Mouse (Mus musculus): ENCODE data around the gene Mtmr14. TPM values are rescaled to one million over a fixed set of nuclear protein-coding genes. Genes with fewer than 3 reads are reported as not detected.
A peak's percentile ranks its signal among the peaks of the same experiment; 100 is the strongest.

Mtmr14 gene
- polyA plus RNA-seq, 1 experiment from 2014 or later = 26.7 TPM

DNA sequence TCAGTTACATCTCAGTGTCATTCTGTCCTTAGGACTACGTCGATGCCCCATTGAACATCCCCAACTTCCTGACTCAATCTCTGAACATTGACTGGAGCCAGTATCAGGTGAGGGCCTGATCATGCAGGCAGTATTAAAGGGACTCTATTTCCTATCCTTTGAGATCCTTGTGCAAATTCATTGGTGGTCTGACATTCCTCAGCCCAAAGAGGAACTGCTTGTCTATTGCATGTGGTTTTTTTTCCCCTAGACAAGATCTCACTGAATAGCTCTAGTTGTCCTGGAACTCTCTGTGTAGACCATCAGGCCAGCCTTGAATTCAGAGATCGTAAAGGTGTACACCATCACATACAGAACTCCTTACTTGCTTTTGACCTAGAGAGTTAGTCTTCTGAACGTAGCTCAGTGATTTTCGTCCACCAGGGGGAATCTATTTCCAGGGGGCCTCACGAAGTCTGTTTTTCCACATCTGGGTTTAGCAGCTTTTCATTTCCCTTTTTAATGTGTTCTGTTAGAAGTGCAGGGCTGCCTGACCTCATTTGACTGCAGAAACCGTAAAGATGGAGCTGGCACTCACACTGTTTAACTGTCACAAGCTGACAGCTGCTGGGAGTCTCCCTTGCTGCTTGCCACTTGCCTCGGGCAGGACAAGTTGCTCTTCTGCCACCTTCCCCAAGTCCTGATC lies 23.7 kb downstream of the Mtmr14 start:
- WGBS = 85% methylated on average over 8 of the region's 8 CpGs
- Histone ChIP-seq H3K4me2 (ENCODE audit: low read length) (no peak overlapping the region), H3K4me3 (ENCODE audit: control insufficient read depth in 1 of 2, insufficient read depth in 1 of 2, low read depth in 1 of 2, low read length in 2 of 2) (no peak overlapping the region), H3K27ac (replicated peaks in 1 of 2; ENCODE audit: control insufficient read depth in 1 of 2, insufficient read depth in 1 of 2, low read depth in 2 of 2, low read length in 2 of 2) (no peak overlapping the region), H3K9ac (ENCODE audit: low read length) (peak overlapping the region; percentile 34; the same call in 1 of the 2 replicates), H3K36me3 (ENCODE audit: control insufficient read depth, insufficient read depth, low read length) (peaks cover 89% of the 10 kb centered on the region), H3K4me1 (ENCODE audit: control insufficient read depth in 2 of 2, insufficient read depth in 2 of 2, low read length in 2 of 2) (no peaks in the 10 kb centered on the region), H3K9me3 (ENCODE audit: control insufficient read depth, low read length) (no peaks in the 10 kb centered on the region), H3K27me3 (ENCODE audit: control insufficient read depth, insufficient read depth, low read length) (no peaks in the 10 kb centered on the region)
- no peak for ATAC-seq (ENCODE audit: insufficient number of reproducible peaks, insufficient read depth, low FRiP score, low read depth)

DNA sequence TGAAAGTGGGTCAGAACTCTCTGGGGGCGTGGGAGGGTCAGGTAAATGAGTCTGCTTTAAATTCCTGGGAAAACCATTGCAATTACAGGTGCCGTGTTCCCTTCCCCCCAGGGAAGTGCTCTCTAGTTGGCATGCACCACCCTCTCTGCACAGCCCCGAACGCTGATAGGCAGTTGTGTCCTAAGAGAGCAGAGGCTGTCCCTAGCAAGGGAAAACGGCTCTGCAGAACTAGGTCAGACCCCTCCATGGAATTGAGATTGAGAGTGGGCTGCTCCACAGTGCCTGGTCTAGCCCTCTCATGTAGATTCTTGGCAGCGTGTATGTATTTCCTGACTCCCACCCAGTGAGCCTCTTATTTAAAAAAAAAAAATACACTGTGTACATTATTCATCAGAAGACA lies 25.9 kb downstream of the Mtmr14 start:
- Histone ChIP-seq H3K9ac (ENCODE audit: low read length) (no peak overlapping the region), H3K4me1 (ENCODE audit: control insufficient read depth in 2 of 2, insufficient read depth in 2 of 2, low read length in 2 of 2) (no peaks in the 10 kb centered on the region; a peak in 1 of 4 replicates), H3K4me2 (ENCODE audit: low read length) (no peak overlapping the region), H3K9me3 (ENCODE audit: control insufficient read depth, low read length) (no peaks in the 10 kb centered on the region), H3K27ac (replicated peaks in 1 of 2; ENCODE audit: control insufficient read depth in 1 of 2, insufficient read depth in 1 of 2, low read depth in 2 of 2, low read length in 2 of 2) (no peak overlapping the region), H3K27me3 (ENCODE audit: control insufficient read depth, insufficient read depth, low read length) (no peaks in the 10 kb centered on the region), H3K36me3 (ENCODE audit: control insufficient read depth, insufficient read depth, low read length) (peaks cover 91% of the 10 kb centered on the region), H3K4me3 (ENCODE audit: control insufficient read depth in 1 of 2, insufficient read depth in 1 of 2, low read depth in 1 of 2, low read length in 2 of 2) (no peak overlapping the region)
- 85% methylated on average over 6 of the region's 6 CpGs for WGBS
- ATAC-seq (ENCODE audit: insufficient number of reproducible peaks, insufficient read depth, low FRiP score, low read depth) = no peak

DNA sequence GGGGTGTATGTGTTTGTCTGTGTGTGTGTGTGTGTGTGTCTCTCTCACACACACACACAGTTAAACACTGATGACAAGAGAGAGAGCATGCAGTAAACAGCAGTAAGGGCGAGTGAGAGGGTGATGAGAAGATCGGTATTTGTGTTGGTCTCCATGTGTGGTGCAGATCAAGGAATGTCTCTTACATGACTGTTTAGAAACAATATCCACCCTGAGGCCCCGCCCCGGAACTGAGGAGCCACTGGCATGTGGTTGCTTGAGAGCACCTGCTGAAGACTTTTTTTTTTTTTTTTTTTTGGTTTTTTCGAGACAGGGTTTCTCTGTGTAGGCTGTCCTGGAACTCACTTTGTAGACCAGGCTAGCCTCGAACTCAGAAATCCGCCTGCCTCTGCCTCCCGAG lies 26.8 kb downstream of the Mtmr14 start:
- 87% methylated on average over 8 of the region's 8 CpGs for WGBS
- peaks cover 91% of the 10 kb centered on the region for H3K36me3 ChIP-seq (ENCODE audit: control insufficient read depth, insufficient read depth, low read length)

DNA sequence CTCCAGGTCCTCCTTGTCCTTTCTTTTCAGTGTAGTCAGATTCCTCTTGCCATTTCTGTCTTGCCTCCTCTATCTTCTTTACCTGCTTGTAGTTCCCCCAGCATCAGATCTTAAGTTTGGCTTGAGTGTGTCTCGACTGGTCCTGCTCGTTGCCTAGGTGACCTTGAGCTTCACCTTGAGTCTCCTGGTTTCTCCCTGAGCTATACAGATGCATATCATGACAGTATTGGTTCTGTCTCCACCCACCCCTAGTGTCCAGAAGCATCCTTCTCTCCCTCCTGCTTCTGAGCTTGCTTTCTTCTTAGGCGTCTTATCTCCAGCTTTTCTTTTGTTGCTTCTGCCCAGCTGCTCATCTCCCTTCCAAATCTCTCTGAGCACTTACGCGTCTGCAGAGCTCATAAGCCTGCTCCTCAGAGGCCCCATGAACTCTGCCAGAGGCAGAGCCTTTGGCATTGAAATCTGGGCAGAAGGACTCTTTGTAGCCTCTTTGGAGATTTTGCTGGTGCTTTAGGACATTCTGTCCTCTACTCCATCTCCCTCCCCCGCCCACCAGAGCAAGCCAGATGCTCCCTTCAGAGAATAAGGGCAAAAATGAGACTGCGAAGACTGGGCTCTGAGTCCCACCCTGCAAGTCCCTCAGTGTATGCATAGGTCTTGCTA lies 29.5 kb downstream of the Mtmr14 start:
- ATAC-seq (ENCODE audit: insufficient number of reproducible peaks, insufficient read depth, low FRiP score, low read depth) = no peak
- no peak overlapping the region for H3K4me2 ChIP-seq (ENCODE audit: low read length)
- H3K27ac ChIP-seq (replicated peaks in 1 of 2; ENCODE audit: control insufficient read depth in 1 of 2, insufficient read depth in 1 of 2, low read depth in 2 of 2, low read length in 2 of 2) = no peak overlapping the region
- H3K9me3 ChIP-seq (ENCODE audit: control insufficient read depth, low read length) = no peaks in the 10 kb centered on the region
- no peaks in the 10 kb centered on the region; a peak in 1 of 4 replicates for H3K4me1 ChIP-seq (ENCODE audit: control insufficient read depth in 2 of 2, insufficient read depth in 2 of 2, low read length in 2 of 2)
- 65% methylated on average over 7 of the region's 7 CpGs for WGBS
- no peak overlapping the region for H3K4me3 ChIP-seq (ENCODE audit: control insufficient read depth in 1 of 2, insufficient read depth in 1 of 2, low read depth in 1 of 2, low read length in 2 of 2)
- peaks cover 94% of the 10 kb centered on the region for H3K36me3 ChIP-seq (ENCODE audit: control insufficient read depth, insufficient read depth, low read length)
- H3K27me3 ChIP-seq (ENCODE audit: control insufficient read depth, insufficient read depth, low read length) = no peaks in the 10 kb centered on the region
- no peak overlapping the region for H3K9ac ChIP-seq (ENCODE audit: low read length)

More for the DNA sequence above, 26.8 kb downstream of the Mtmr14 start:
- no peak for ATAC-seq (ENCODE audit: insufficient number of reproducible peaks, insufficient read depth, low FRiP score, low read depth)
- Histone ChIP-seq H3K9ac (ENCODE audit: low read length) (no peak overlapping the region), H3K27ac (replicated peaks in 1 of 2; ENCODE audit: control insufficient read depth in 1 of 2, insufficient read depth in 1 of 2, low read depth in 2 of 2, low read length in 2 of 2) (no peak overlapping the region), H3K4me1 (ENCODE audit: control insufficient read depth in 2 of 2, insufficient read depth in 2 of 2, low read length in 2 of 2) (no peaks in the 10 kb centered on the region; a peak in 1 of 4 replicates), H3K27me3 (ENCODE audit: control insufficient read depth, insufficient read depth, low read length) (no peaks in the 10 kb centered on the region), H3K9me3 (ENCODE audit: control insufficient read depth, low read length) (no peaks in the 10 kb centered on the region), H3K4me3 (ENCODE audit: control insufficient read depth in 1 of 2, insufficient read depth in 1 of 2, low read depth in 1 of 2, low read length in 2 of 2) (no peak overlapping the region), H3K4me2 (ENCODE audit: low read length) (no peak overlapping the region)

DNA sequence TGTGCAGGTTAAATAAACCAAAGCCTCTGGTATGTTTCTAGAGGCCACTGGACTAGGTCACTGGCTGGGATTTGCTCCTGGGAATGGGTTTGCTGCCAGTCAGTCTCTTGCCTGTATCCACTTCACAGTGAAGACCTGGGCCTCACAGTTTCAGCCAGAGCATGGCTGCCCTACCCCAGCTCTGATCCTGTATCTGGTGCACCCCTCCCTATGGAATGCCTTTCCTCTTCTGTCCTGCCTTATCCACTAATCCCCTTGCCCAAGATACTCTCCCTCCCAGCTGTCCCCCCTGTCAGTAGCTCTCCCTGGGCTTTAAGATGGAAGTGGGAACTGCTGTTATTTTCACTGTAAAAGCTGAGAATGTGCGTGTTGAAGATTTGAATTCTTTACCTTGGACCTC lies 30.3 kb downstream of the Mtmr14 start:
- Histone ChIP-seq H3K36me3 (ENCODE audit: control insufficient read depth, insufficient read depth, low read length) (peaks cover 94% of the 10 kb centered on the region), H3K27me3 (ENCODE audit: control insufficient read depth, insufficient read depth, low read length) (no peaks in the 10 kb centered on the region), H3K4me2 (ENCODE audit: low read length) (no peak overlapping the region), H3K27ac (replicated peaks in 1 of 2; ENCODE audit: control insufficient read depth in 1 of 2, insufficient read depth in 1 of 2, low read depth in 2 of 2, low read length in 2 of 2) (no peak overlapping the region), H3K9ac (ENCODE audit: low read length) (no peak overlapping the region), H3K4me1 (ENCODE audit: control insufficient read depth in 2 of 2, insufficient read depth in 2 of 2, low read length in 2 of 2) (no peaks in the 10 kb centered on the region; a peak in 1 of 4 replicates), H3K9me3 (ENCODE audit: control insufficient read depth, low read length) (no peaks in the 10 kb centered on the region), H3K4me3 (ENCODE audit: control insufficient read depth in 1 of 2, insufficient read depth in 1 of 2, low read depth in 1 of 2, low read length in 2 of 2) (no peak overlapping the region)
- WGBS = 74% methylated on average over 1 of the region's 1 CpGs
- no peak for ATAC-seq (ENCODE audit: insufficient number of reproducible peaks, insufficient read depth, low FRiP score, low read depth)

DNA sequence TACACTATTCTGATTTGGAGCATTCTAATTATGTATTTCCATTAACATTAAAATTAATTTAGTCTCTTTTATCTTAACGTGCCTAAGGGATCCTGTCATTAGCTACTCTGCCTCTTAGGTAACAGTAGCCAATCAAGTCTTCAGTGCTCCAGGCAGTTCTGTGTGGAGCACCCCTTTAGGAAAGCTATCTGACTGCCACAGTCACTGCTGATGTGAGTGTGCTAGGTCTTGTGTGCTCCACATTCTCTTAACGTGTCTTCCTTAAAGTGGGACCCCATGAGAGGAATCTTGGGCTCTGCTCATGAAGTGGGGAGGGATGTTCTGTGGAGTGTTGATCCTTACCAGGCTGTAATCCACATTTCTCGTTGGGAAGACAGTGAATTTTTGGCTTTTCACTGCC lies 34.7 kb downstream of the Mtmr14 start:
- no peaks in the 10 kb centered on the region for H3K27me3 ChIP-seq (ENCODE audit: control insufficient read depth, insufficient read depth, low read length)
- no peak overlapping the region for H3K4me3 ChIP-seq (ENCODE audit: control insufficient read depth in 1 of 2, insufficient read depth in 1 of 2, low read depth in 1 of 2, low read length in 2 of 2)
- no peak overlapping the region for H3K27ac ChIP-seq (replicated peaks in 1 of 2; ENCODE audit: control insufficient read depth in 1 of 2, insufficient read depth in 1 of 2, low read depth in 2 of 2, low read length in 2 of 2)
- 75% methylated on average over 3 of the region's 3 CpGs for WGBS
- no peaks in the 10 kb centered on the region for H3K9me3 ChIP-seq (ENCODE audit: control insufficient read depth, low read length)
- H3K4me2 ChIP-seq (ENCODE audit: low read length) = no peak overlapping the region
- H3K36me3 ChIP-seq (ENCODE audit: control insufficient read depth, insufficient read depth, low read length) = peaks cover 90% of the 10 kb centered on the region
- ATAC-seq (ENCODE audit: insufficient number of reproducible peaks, insufficient read depth, low FRiP score, low read depth) = no peak
- H3K9ac ChIP-seq (ENCODE audit: low read length) = no peak overlapping the region
- no peaks in the 10 kb centered on the region; a peak in 1 of 4 replicates for H3K4me1 ChIP-seq (ENCODE audit: control insufficient read depth in 2 of 2, insufficient read depth in 2 of 2, low read length in 2 of 2)

DNA sequence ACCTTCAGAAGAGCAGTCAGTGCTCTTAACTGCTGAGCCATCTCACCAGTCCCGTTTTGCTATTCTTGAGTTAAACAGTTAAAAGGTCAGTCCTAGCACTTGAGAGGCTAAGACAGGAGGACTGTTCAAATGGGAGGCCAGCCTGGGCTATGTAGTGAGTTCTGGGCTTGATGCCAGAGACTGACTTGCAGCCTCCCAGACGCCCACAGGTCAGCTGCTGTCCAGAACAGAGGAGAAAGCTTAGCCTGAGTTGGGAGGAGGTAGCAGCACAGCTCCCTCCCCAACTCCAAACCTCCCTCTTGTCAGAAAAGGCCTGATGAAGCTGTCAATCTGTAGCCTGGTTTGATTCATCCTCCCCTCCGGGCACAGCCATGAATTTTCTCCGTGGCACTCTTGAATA lies 39.2 kb downstream of the Mtmr14 start:
- no peak overlapping the region for H3K4me2 ChIP-seq (ENCODE audit: low read length)
- no peak overlapping the region for H3K4me3 ChIP-seq (ENCODE audit: control insufficient read depth in 1 of 2, insufficient read depth in 1 of 2, low read depth in 1 of 2, low read length in 2 of 2)
- H3K4me1 ChIP-seq (ENCODE audit: control insufficient read depth in 2 of 2, insufficient read depth in 2 of 2, low read length in 2 of 2) = no peaks in the 10 kb centered on the region
- H3K9me3 ChIP-seq (ENCODE audit: control insufficient read depth, low read length) = no peaks in the 10 kb centered on the region
- no peak for ATAC-seq (ENCODE audit: insufficient number of reproducible peaks, insufficient read depth, low FRiP score, low read depth)
- peaks cover 47% of the 10 kb centered on the region for H3K36me3 ChIP-seq (ENCODE audit: control insufficient read depth, insufficient read depth, low read length)
- no peak overlapping the region for H3K27ac ChIP-seq (replicated peaks in 1 of 2; ENCODE audit: control insufficient read depth in 1 of 2, insufficient read depth in 1 of 2, low read depth in 2 of 2, low read length in 2 of 2)
- WGBS = 51% methylated on average over 4 of the region's 4 CpGs
- H3K9ac ChIP-seq (ENCODE audit: low read length) = no peak overlapping the region
- H3K27me3 ChIP-seq (ENCODE audit: control insufficient read depth, insufficient read depth, low read length) = peaks cover 2% of the 10 kb centered on the region; the same call in 1 of the 2 replicates
